ENCODE assay signal across 8 mouse cellular contexts in genomic region chr9:56928041-56928811, GRCm38 (mm10). TPM values are rescaled to one million over a fixed set of nuclear protein-coding genes. Genes with fewer than 3 reads are reported as not detected.
DNase-seq lines count a peak whose midpoint lies in the region; ATAC-seq and TF ChIP-seq lines count a peak whose summit lies in the region.

TSS of gene Snx33 (minus strand) at chr9:56928371.

- TF ChIP-seq CTCF in liver, embryonic 14.5 days (IDR thresholded peaks at IDR 0.05; ENCODE audit: low read depth): peak; percentile 72

- no peak for TF ChIP-seq EP300 in liver, embryonic 14.5 days (IDR thresholded peaks at IDR 0.05; ENCODE audit: low read depth)

- peaks cover 14% of the 10 kb centered on the region; the same call in 1 of the 2 replicates for H3K4me1 ChIP-seq in forebrain, embryonic 11.5 days (replicated peaks; ENCODE audit: control insufficient read depth, insufficient read depth, low read length)
- peaks cover 48% of the 10 kb centered on the region for H3K4me1 ChIP-seq in heart, embryonic 15.5 days (replicated peaks)
- H3K4me1 ChIP-seq in liver, embryonic 14.5 days (replicated peaks; ENCODE audit: control insufficient read depth in 2 of 2, insufficient read depth in 2 of 2, low read length in 1 of 2): peaks cover 0 to 4% of the 10 kb centered on the region in 2 experiments; a peak in 1 of 4 replicates
- H3K4me1 ChIP-seq in stomach, embryonic 15.5 days: peaks cover 44% of the 10 kb centered on the region

- 0% methylated on average over 49 of the region's 50 CpGs for WGBS in forebrain, embryonic 11.5 days
- under 1% methylated on average over 50 of the region's 50 CpGs for WGBS in heart, embryonic 15.5 days
- under 1% methylated on average over 50 of the region's 50 CpGs for WGBS in liver, embryonic 14.5 days (ENCODE audit: insufficient replicate concordance)
- 0% methylated on average over 47 of the region's 50 CpGs for WGBS in stomach, embryonic 15.5 days

- H3K27ac ChIP-seq in forebrain, embryonic 11.5 days (ENCODE audit: low read depth, low read length): peak within 1 kb of the TSS; percentile 58
- H3K27ac ChIP-seq in heart, embryonic 15.5 days: peak within 1 kb of the TSS; percentile 96
- no peak within 1 kb of the TSS for H3K27ac ChIP-seq in liver, embryonic 14.5 days
- H3K27ac ChIP-seq in stomach, embryonic 15.5 days: peak within 1 kb of the TSS; percentile 96

- no peaks in the 10 kb centered on the region; the same call in 1 of the 2 replicates for H3K27me3 ChIP-seq in forebrain, embryonic 11.5 days (ENCODE audit: control insufficient read depth, insufficient read depth, low read length)
- H3K27me3 ChIP-seq in heart, embryonic 15.5 days: no peaks in the 10 kb centered on the region
- H3K27me3 ChIP-seq in liver, embryonic 14.5 days (ENCODE audit: control insufficient read depth, insufficient read depth, low read length): no peaks in the 10 kb centered on the region; the same call in 1 of the 2 replicates
- no peaks in the 10 kb centered on the region for H3K27me3 ChIP-seq in stomach, embryonic 15.5 days (replicated peaks)

- H3K4me2 ChIP-seq in forebrain, embryonic 11.5 days (ENCODE audit: low read depth, low read length, severe bottlenecking): peak within 1 kb of the TSS; percentile 89
- peak within 1 kb of the TSS; percentile 95 for H3K4me2 ChIP-seq in heart, embryonic 15.5 days
- H3K4me2 ChIP-seq in liver, embryonic 14.5 days (ENCODE audit: low read depth): peak within 1 kb of the TSS; percentile 85
- peak within 1 kb of the TSS; percentile 83 for H3K4me2 ChIP-seq in stomach, embryonic 15.5 days

- peak; percentile 78 for ATAC-seq in CD4-positive, CD25-positive, alpha-beta regulatory T cell, adult 4 months
- peak; percentile 91 for ATAC-seq in forebrain, embryonic 11.5 days (replicated peaks; ENCODE audit: low FRiP score)
- ATAC-seq in heart, embryonic 15.5 days (replicated peaks; ENCODE audit: insufficient number of reproducible peaks, insufficient read depth, low FRiP score, low read depth): peak; percentile 72
- ATAC-seq in liver, embryonic 14.5 days (ENCODE audit: insufficient read depth): peak; percentile 73
- ATAC-seq in stomach, embryonic 15.5 days (ENCODE audit: insufficient read depth, low FRiP score, low read depth): peak; percentile 70

- peak within 1 kb of the TSS; percentile 49 for H3K4me3 ChIP-seq in forebrain, embryonic 11.5 days (ENCODE audit: low read depth, low read length)
- peak within 1 kb of the TSS; percentile 75 for H3K4me3 ChIP-seq in heart, embryonic 15.5 days
- peak within 1 kb of the TSS; percentile 70 to 72 for H3K4me3 ChIP-seq in liver, embryonic 14.5 days (ENCODE audit: insufficient read depth in 1 of 2, low read depth in 2 of 2, low read length in 2 of 2)
- peak within 1 kb of the TSS; percentile 70 for H3K4me3 ChIP-seq in stomach, embryonic 15.5 days (replicated peaks)

- no peaks in the 10 kb centered on the region for H3K9me3 ChIP-seq in forebrain, embryonic 11.5 days (ENCODE audit: control insufficient read depth, low read length)
- no peaks in the 10 kb centered on the region for H3K9me3 ChIP-seq in heart, embryonic 15.5 days (replicated peaks)
- no peaks in the 10 kb centered on the region for H3K9me3 ChIP-seq in liver, embryonic 14.5 days (ENCODE audit: control insufficient read depth, low read length)
- H3K9me3 ChIP-seq in stomach, embryonic 15.5 days: no peaks in the 10 kb centered on the region

- no peaks in the 10 kb centered on the region for H3K36me3 ChIP-seq in forebrain, embryonic 11.5 days (ENCODE audit: control insufficient read depth, insufficient read depth, low read length)
- H3K36me3 ChIP-seq in heart, embryonic 15.5 days: no peaks in the 10 kb centered on the region
- no peaks in the 10 kb centered on the region for H3K36me3 ChIP-seq in liver, embryonic 14.5 days (replicated peaks; ENCODE audit: control insufficient read depth, insufficient read depth, low read depth)
- H3K36me3 ChIP-seq in stomach, embryonic 15.5 days: no peaks in the 10 kb centered on the region

- peak; percentile 29 for DNase-seq in c-Kit-negative CD71-positive TER-119-positive erythroid progenitor cells, embryonic 14.5 days (ENCODE audit: low read depth, low spot score)
- peak; percentile 96 for DNase-seq in forebrain, embryonic 11.5 days (ENCODE audit: low spot score)
- DNase-seq in kidney, postnatal 25 days: peak; percentile 96 to 97
- DNase-seq in liver, embryonic 14.5 days (ENCODE audit: low read depth in 3 of 3, low spot score in 3 of 3): peak; percentile 48 to 52 (median 50)
- DNase-seq in neural tube, embryonic 10.5 days (ENCODE audit: extremely low spot score, low spot score): peak; percentile 95

- peak within 1 kb of the TSS; percentile 67 for H3K9ac ChIP-seq in forebrain, embryonic 11.5 days (ENCODE audit: low read length)
- H3K9ac ChIP-seq in heart, embryonic 15.5 days: peak within 1 kb of the TSS; percentile 80
- peak within 1 kb of the TSS; percentile 73 for H3K9ac ChIP-seq in liver, embryonic 14.5 days (replicated peaks)
- peak within 1 kb of the TSS; percentile 67 for H3K9ac ChIP-seq in stomach, embryonic 15.5 days

RNA-seq across cellular contexts. Expression of gene Snx33, which starts in this region (rescaled TPM):
- polyA plus RNA-seq in CD4-positive, CD25-positive, alpha-beta regulatory T cell, adult 4 months (2017; shearing (Covaris generic)): 1 to 10 TPM; 3.6 to 4.9 TPM
- 5.8 and 6.0 TPM in 2 replicates for polyA plus RNA-seq in forebrain, embryonic 11.5 days (2014; fragmentation: Nextera tagmentation; extraction: Ambion mirVana)
- 7.0 and 9.5 TPM in 2 replicates for polyA plus RNA-seq in heart, embryonic 15.5 days (2015; fragmentation: Nextera tagmentation; extraction: Ambion mirVana)
- polyA plus RNA-seq in liver, embryonic 14.5 days (2012; rRNA removed): 0.74 and 0.78 TPM in 2 replicates
- polyA plus RNA-seq in liver, embryonic 14.5 days (2014; fragmentation: Nextera tagmentation; extraction: Ambion mirVana): 0.62 and 0.66 TPM in 2 replicates
- 9.3 and 10.7 TPM in 2 replicates for polyA plus RNA-seq in stomach, embryonic 15.5 days (2015; fragmentation: Nextera tagmentation; extraction: Ambion mirVana)

Comparison
In these comparisons a context has a peak if more than half of its experiments do, and no peak if none do; other contexts are left out.
1. Peak in DNase-seq, ATAC-seq, H3K4me3 ChIP-seq, H3K9ac ChIP-seq and H3K4me2 ChIP-seq in liver, embryonic 14.5 days; RNA of the gene not detected or under 1 TPM.
2. DNase-seq: peak in every context shown above with its lines; median percentile 96 in kidney, postnatal 25 days; 96 in forebrain, embryonic 11.5 days; 95 in neural tube, embryonic 10.5 days; 50 in liver, embryonic 14.5 days; 29 in c-Kit-negative CD71-positive TER-119-positive erythroid progenitor cells, embryonic 14.5 days.